Comparison of ENCODE assay signal across 26 mouse cellular contexts in genomic region chr4:49506386-49506785, GRCm38 (mm10). TPM values are rescaled to one million over a fixed set of nuclear protein-coding genes. Genes with fewer than 3 reads are reported as not detected.
DNase-seq lines count a peak whose midpoint lies in the region; ATAC-seq and TF ChIP-seq lines count a peak whose summit lies in the region.
"Had no signal": no experiment of that assay in that cellular context is flagged by ENCODE, and none has a peak within 500 bp of the region (broad histone marks: within the 10 kb centered on the region; RNA-seq: fewer than 3 reads in every experiment).

TSS of gene Baat (minus strand) at chr4:49506557.

- TF ChIP-seq POLR2A in kidney, adult 2 months (IDR thresholded peaks at IDR 0.05; ENCODE audit: low read depth, low read length) = no peak
- no peak for TF ChIP-seq POLR2A in small intestine, adult 2 months (IDR thresholded peaks at IDR 0.05; ENCODE audit: low read depth, low read length)

- H3K36me3 ChIP-seq in kidney, adult 2 months (ENCODE audit: control insufficient read depth, insufficient read depth, low read length) = no peaks in the 10 kb centered on the region
- no peaks in the 10 kb centered on the region for H3K36me3 ChIP-seq in liver, embryonic 16.5 days (ENCODE audit: control insufficient read depth, insufficient read depth)
- no peaks in the 10 kb centered on the region for H3K36me3 ChIP-seq in intestine, embryonic 15.5 days
- no peaks in the 10 kb centered on the region for H3K36me3 ChIP-seq in small intestine, adult 2 months (ENCODE audit: control insufficient read depth, insufficient read depth, low read length)
- H3K36me3 ChIP-seq: heart, embryonic 13.5 days; hindbrain, embryonic 12.5 days had no signal

- H3K27ac ChIP-seq in kidney, adult 2 months (ENCODE audit: insufficient read depth, low read depth, low read length) = no peak within 1 kb of the TSS
- H3K27ac ChIP-seq in liver, embryonic 16.5 days (ENCODE audit: low read length) = peak within 1 kb of the TSS; percentile 28; the same call in 1 of the 2 replicates
- H3K27ac ChIP-seq in intestine, embryonic 15.5 days = no peak within 1 kb of the TSS
- peak within 1 kb of the TSS; percentile 75 for H3K27ac ChIP-seq in small intestine, adult 2 months (ENCODE audit: insufficient read depth, low read depth, low read length)
- H3K27ac ChIP-seq: gastrocnemius, adult 2 months; heart, embryonic 13.5 days; hindbrain, embryonic 12.5 days; hindbrain, embryonic 15.5 days had no signal

- no peak for TF ChIP-seq CTCF in kidney, adult 2 months (conservative IDR thresholded peaks at IDR 0.05; ENCODE audit: insufficient read depth, insufficient read length, low read depth, low read length)
- TF ChIP-seq CTCF in small intestine, adult 2 months (IDR thresholded peaks at IDR 0.05; ENCODE audit: extremely low read depth, insufficient read length, insufficient replicate concordance, low read depth, low read length) = no peak

- 48% methylated on average over 3 of the region's 3 CpGs for WGBS in kidney, adult 2 months
- 44% methylated on average over 3 of the region's 3 CpGs for WGBS in liver, embryonic 16.5 days (ENCODE audit: insufficient replicate concordance)
- WGBS in intestine, embryonic 15.5 days = 54% methylated on average over 3 of the region's 3 CpGs
- WGBS in small intestine, adult 2 months = 28% methylated on average over 3 of the region's 3 CpGs

- peak; percentile 37 for DNase-seq in kidney, adult 2 months
- DNase-seq in kidney, postnatal 36 days = no peak
- DNase-seq in liver = no peak
- no peak for DNase-seq in heart, postnatal 14 days
- DNase-seq: adrenal gland, adult 8-10 months; adrenal gland, postnatal 36 days; B cell, adult 2 months; cerebellum, adult 18-20 months; cerebellum, adult 9-10 months; cerebellum, postnatal 14 days; forebrain, postnatal 0 days; gastrocnemius, adult 2 months; gastrocnemius, postnatal 14 days; heart, adult 11 months had no signal

- no peak within 1 kb of the TSS for H3K4me3 ChIP-seq in kidney, adult 2 months (ENCODE audit: insufficient read depth, low read depth, low read length)
- no peak within 1 kb of the TSS for H3K4me3 ChIP-seq in liver, embryonic 16.5 days (ENCODE audit: low read depth, low read length)
- H3K4me3 ChIP-seq in intestine, embryonic 15.5 days (replicated peaks) = no peak within 1 kb of the TSS
- H3K4me3 ChIP-seq in small intestine, adult 2 months (ENCODE audit: low read depth, low read length) = peak within 1 kb of the TSS; percentile 17; the same call in 1 of the 2 replicates
- H3K4me3 ChIP-seq: gastrocnemius, adult 2 months; heart, embryonic 13.5 days; hindbrain, embryonic 12.5 days; hindbrain, embryonic 15.5 days had no signal

- intact Hi-C loops in heart, postnatal 14 days (cut with DNase I) = no loop called here

- H3K9me3 ChIP-seq in liver, embryonic 16.5 days (replicated peaks; ENCODE audit: control insufficient read depth, low read length) = no peaks in the 10 kb centered on the region
- H3K9me3 ChIP-seq in intestine, embryonic 15.5 days = no peaks in the 10 kb centered on the region
- H3K9me3 ChIP-seq: heart, embryonic 13.5 days; hindbrain, embryonic 12.5 days; hindbrain, embryonic 15.5 days had no signal

- H3K4me2 ChIP-seq in liver, embryonic 16.5 days (ENCODE audit: low read depth, low read length) = no peak within 1 kb of the TSS
- H3K4me2 ChIP-seq in intestine, embryonic 15.5 days (replicated peaks) = no peak within 1 kb of the TSS
- H3K4me2 ChIP-seq: heart, embryonic 13.5 days; hindbrain, embryonic 12.5 days; hindbrain, embryonic 15.5 days had no signal

- no peak for ATAC-seq in liver, embryonic 16.5 days (ENCODE audit: low read depth)
- peak; percentile 38; the same call in 1 of the 2 replicates for ATAC-seq in intestine, embryonic 15.5 days
- ATAC-seq: forebrain, embryonic 14.5 days; forebrain, postnatal 0 days had no signal

- H3K4me1 ChIP-seq in kidney, adult 2 months (ENCODE audit: control insufficient read depth, insufficient read depth, low read length) = peaks cover 7% of the 10 kb centered on the region; the same call in 1 of the 2 replicates
- peaks cover 3% of the 10 kb centered on the region; the same call in 1 of the 2 replicates for H3K4me1 ChIP-seq in liver, embryonic 16.5 days (ENCODE audit: control insufficient read depth, low read depth, low read length)
- H3K4me1 ChIP-seq in intestine, embryonic 15.5 days (replicated peaks) = peaks cover 5% of the 10 kb centered on the region
- peaks cover 4% of the 10 kb centered on the region; the same call in 1 of the 2 replicates for H3K4me1 ChIP-seq in small intestine, adult 2 months (ENCODE audit: control insufficient read depth, insufficient read depth, insufficient read length, low read length)
- H3K4me1 ChIP-seq: hindbrain, embryonic 12.5 days; hindbrain, embryonic 15.5 days had no signal

- H3K27me3 ChIP-seq in kidney, adult 2 months (replicated peaks; ENCODE audit: control insufficient read depth, insufficient read depth, low read length) = no peaks in the 10 kb centered on the region
- H3K27me3 ChIP-seq in liver, embryonic 16.5 days (ENCODE audit: control insufficient read depth, insufficient read depth, low read depth, low read length) = no peaks in the 10 kb centered on the region
- no peaks in the 10 kb centered on the region for H3K27me3 ChIP-seq in intestine, embryonic 15.5 days (replicated peaks)
- H3K27me3 ChIP-seq in small intestine, adult 2 months (ENCODE audit: control insufficient read depth, insufficient read depth, low read length) = no peaks in the 10 kb centered on the region
- H3K27me3 ChIP-seq: heart, embryonic 13.5 days; hindbrain, embryonic 12.5 days; hindbrain, embryonic 15.5 days had no signal

- H3K9ac ChIP-seq in liver, embryonic 16.5 days (ENCODE audit: low read depth, low read length) = no peak within 1 kb of the TSS
- H3K9ac ChIP-seq in intestine, embryonic 15.5 days = no peak within 1 kb of the TSS
- H3K9ac ChIP-seq: forebrain, postnatal 0 days; heart, embryonic 13.5 days; hindbrain, embryonic 12.5 days; hindbrain, embryonic 15.5 days had no signal

RNA-seq across cellular contexts. Expression of gene Baat, which starts in this region (rescaled TPM):
- polyA plus RNA-seq in kidney, adult 2 months (2012; rRNA removed) = 4.4 and 5.7 TPM in 2 replicates
- 2.9 and 3.3 TPM in 2 replicates for polyA plus RNA-seq in liver, embryonic 16.5 days (2015; fragmentation: Nextera tagmentation; extraction: Ambion mirVana)
- polyA plus RNA-seq in intestine, embryonic 15.5 days (2015; fragmentation: Nextera tagmentation; extraction: Ambion mirVana) = 0.33 and 0.44 TPM in 2 replicates
- 0.39 TPM in 1 of 2 replicates, not detected in the other for polyA plus RNA-seq in small intestine, adult 2 months (2012; rRNA removed)
- total RNA-seq in heart, postnatal 14 days (2021) = not detected
- total RNA-seq: forebrain, postnatal 0 days; heart, postnatal 25 days; hematopoietic stem cell, adult 5-6 weeks; MEL had no signal
- polyA plus RNA-seq: embryonic facial prominence, embryonic 11.5 days; embryonic facial prominence, embryonic 14.5 days; forebrain, embryonic 14.5 days; hindbrain, embryonic 15.5 days had no signal

Comparison
In these comparisons a context has a peak if more than half of its experiments do, and no peak if none do; other contexts are left out.
1. Peak in ATAC-seq in intestine, embryonic 15.5 days; RNA of the gene not detected or under 1 TPM.
2. H3K27ac ChIP-seq: peak in liver, embryonic 16.5 days (single experiment) and small intestine, adult 2 months (single experiment); none in kidney, adult 2 months (single experiment) and intestine, embryonic 15.5 days (single experiment).